Mouse (Mus musculus) E14TG2a.4 (cell line): ENCODE data around the gene Clec12a.
"Not testable (repeated sequence)": the region's sequence is repeated elsewhere in the genome, so short reads cannot be mapped to it uniquely, and the experiment has no call there.

Experiments used
- H3K27me3 ChIP-seq: 2 replicates; pipeline ENCODE4 v1.6.1; 2014; ENCODE audit warnings: low read length, control low read depth; ENCODE audit not compliant: insufficient read depth
- H3K36me3 ChIP-seq: 2 replicates; pipeline ENCODE4 v1.6.1; 2014; ENCODE audit warnings: low read length, control low read depth; ENCODE audit not compliant: insufficient read depth
- H3K4me1 ChIP-seq: replicated peaks from 2 replicates; pipeline ENCODE4 v1.6.1; 2014; ENCODE audit warnings: low read depth, low read length, control low read depth
- H3K4me3 ChIP-seq: replicated peaks from 2 replicates; pipeline ENCODE4 v1.5.1; 2014; ENCODE audit warnings: mild to moderate bottlenecking, low read length
- H3K9me3 ChIP-seq: 2 replicates; pipeline ENCODE4 v1.6.1; 2014; ENCODE audit warnings: low read length, control low read depth
- CTCF ChIP-seq: conservative IDR thresholded peaks from 2 replicates; pipeline ENCODE4 v1.5.1; 2014; ENCODE audit warnings: low read length
- NANOG ChIP-seq: IDR thresholded peaks from 2 replicates; pipeline ENCODE4 v1.6.1; 2014; ENCODE audit warnings: borderline replicate concordance, low read length, mixed read lengths
- POU5F1 ChIP-seq: IDR thresholded peaks from 2 replicates; pipeline ENCODE4 v1.6.1; 2014; ENCODE audit warnings: low read length, borderline replicate concordance

Clec12a gene

DNA sequence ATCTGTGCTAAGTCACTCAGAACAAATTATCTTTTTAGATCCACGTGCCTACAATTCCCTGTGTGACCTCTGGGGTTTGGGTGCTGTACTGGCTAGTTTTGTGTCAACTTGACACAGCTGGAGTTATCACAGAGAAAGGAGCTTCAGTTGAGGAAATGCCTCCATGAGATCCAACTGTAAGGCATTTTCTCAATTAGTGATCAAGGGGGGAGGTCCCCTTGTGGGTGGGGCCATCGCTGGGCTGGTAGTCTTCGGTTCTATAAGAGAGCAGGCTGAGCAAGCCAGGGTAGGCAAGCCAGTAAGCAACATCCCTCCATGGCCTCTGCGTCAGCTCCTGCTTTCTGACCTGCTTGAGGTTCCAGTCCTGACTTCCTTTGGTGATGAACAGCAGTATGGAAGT is at the start of gene Clec12a:
Clec12a (plus strand) TSS at position 301 of the 400 bp plus-strand sequence.
- H3K9me3 ChIP-seq, H3K27me3 ChIP-seq, H3K36me3 ChIP-seq, H3K4me1 ChIP-seq, H3K4me3 ChIP-seq: not testable (repeated sequence)

DNA sequence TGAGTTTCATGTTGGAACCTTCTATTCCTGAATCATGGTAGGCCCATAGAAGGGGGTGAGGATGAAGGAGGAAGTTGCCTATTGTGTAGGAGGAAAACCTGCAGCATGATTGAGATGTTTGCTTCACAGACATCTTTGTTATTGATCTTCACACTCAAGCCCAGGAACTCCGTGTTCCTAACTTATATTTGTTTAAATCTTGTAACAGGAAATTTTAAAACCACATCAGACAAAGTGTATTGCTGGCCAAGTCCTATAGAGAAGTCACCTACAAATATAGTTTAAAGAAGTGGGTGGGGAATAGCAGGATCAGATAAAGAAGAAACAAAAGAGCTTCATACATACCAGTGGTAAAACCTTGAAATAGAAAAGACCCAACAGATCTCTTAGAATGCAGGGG is 38.3 kb upstream of the Clec12a start:
- Histone ChIP-seq H3K27me3 (no peaks in the 10 kb centered on the region), H3K36me3 (no peaks in the 10 kb centered on the region), H3K4me1 (no peaks in the 10 kb centered on the region), H3K9me3 (no peaks in the 10 kb centered on the region), H3K4me3 (no peak overlapping the region)
- no peak for TF ChIP-seq POU5F1
- TF ChIP-seq NANOG, result no peak
- TF ChIP-seq CTCF, result no peak

DNA sequence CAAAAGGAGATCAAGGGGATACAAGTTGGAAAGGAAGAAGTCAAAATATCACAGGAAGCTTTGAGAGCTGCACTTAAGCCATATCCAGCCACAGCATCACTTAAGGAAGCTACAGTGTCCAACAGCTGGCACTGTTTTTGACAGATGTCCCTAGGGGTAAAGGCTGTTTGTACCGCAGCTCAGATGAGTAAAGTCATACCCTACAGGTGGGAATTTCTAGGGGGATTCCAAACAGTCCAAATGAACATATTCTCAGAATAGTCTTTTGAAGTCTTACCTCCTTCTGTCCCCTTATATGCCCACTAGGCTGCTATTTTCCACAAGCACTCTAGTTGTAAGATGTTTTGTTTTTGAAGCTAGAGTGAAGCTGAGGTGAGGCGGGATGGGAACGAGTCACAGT is 30.0 kb upstream of the Clec12a start:
- Histone ChIP-seq H3K36me3 (no peaks in the 10 kb centered on the region), H3K4me3 (no peak overlapping the region), H3K27me3 (no peaks in the 10 kb centered on the region), H3K4me1 (no peaks in the 10 kb centered on the region), H3K9me3 (no peaks in the 10 kb centered on the region)
- no peak for TF ChIP-seq NANOG
- no peak for TF ChIP-seq CTCF
- no peak for TF ChIP-seq POU5F1

DNA sequence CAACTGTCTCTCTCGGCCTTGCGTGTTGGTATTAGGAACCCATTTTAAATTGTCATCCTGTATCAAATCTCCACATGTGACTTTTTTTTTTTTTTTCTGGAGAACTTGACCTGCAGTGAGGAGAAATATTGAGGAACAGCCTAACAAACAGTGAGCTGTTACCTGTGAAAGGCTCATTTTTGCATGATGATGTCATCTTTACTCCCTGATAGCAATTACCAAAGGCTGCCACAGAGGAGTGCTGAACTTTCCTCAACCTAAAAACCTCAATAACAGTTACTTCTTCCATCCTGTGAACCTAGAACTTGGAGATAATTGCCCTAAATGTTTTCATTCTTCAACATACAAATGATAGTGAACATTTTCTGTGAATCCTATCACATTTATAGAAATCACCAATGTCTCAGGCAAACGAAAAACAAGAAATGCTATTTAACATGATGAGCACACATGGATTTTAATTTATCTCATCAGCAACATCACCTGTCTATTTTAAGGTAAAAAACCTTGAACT is 27.8 kb upstream of the Clec12a start:
- H3K4me1 ChIP-seq, result no peaks in the 10 kb centered on the region
- H3K9me3 ChIP-seq, result no peaks in the 10 kb centered on the region
- H3K4me3 ChIP-seq, result no peak overlapping the region
- H3K36me3 ChIP-seq, result no peaks in the 10 kb centered on the region
- TF ChIP-seq POU5F1, result no peak
- TF ChIP-seq CTCF, result no peak
- no peak for TF ChIP-seq NANOG
- no peaks in the 10 kb centered on the region for H3K27me3 ChIP-seq

DNA sequence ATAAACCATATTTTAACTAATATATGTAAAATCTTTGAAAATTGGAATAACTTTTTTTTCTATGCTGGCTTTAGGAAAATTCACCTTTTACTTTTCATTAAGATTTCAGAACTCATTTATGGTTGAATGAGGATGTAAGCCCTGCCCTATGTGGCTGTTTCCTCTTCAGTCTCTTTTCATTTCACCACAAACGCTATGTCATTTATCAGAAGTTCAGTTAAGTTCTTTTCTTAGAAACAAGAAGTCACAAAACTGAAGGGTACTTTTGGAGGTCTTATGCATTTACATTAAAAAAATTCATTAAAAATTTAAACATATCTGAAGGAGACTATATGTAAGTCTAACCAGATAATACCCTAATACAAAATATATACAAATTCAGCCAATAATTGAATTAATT is 26.8 kb upstream of the Clec12a start:
- TF ChIP-seq POU5F1, result no peak
- TF ChIP-seq NANOG, result no peak
- no peak for TF ChIP-seq CTCF
- H3K4me1 ChIP-seq, result no peaks in the 10 kb centered on the region
- no peaks in the 10 kb centered on the region for H3K27me3 ChIP-seq
- no peak overlapping the region for H3K4me3 ChIP-seq
- H3K36me3 ChIP-seq, result no peaks in the 10 kb centered on the region
- H3K9me3 ChIP-seq, result no peaks in the 10 kb centered on the region

DNA sequence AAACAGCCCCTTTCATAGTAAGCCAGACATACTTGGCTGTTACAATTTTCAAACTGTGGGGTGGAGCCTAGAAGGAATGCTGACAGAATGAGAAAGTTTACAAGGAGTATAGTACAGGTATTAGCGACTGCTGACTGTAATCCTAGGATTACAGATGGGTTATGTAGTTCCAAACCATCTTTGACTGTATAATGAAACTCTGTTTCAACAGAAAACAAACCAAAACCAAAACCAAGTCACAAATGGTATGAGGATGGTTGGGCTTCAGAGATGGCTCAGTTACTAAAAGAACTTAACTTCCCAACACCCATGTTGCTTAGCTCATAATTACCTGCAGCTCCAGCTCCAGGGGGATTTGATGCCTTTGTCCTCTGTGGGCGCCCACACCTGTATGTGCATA is 26.0 kb upstream of the Clec12a start:
- Histone ChIP-seq H3K27me3 (no peaks in the 10 kb centered on the region), H3K9me3 (no peaks in the 10 kb centered on the region), H3K4me1 (no peaks in the 10 kb centered on the region), H3K36me3 (no peaks in the 10 kb centered on the region), H3K4me3 (no peak overlapping the region)
- TF ChIP-seq NANOG (no peak), CTCF (no peak), POU5F1 (no peak)

DNA sequence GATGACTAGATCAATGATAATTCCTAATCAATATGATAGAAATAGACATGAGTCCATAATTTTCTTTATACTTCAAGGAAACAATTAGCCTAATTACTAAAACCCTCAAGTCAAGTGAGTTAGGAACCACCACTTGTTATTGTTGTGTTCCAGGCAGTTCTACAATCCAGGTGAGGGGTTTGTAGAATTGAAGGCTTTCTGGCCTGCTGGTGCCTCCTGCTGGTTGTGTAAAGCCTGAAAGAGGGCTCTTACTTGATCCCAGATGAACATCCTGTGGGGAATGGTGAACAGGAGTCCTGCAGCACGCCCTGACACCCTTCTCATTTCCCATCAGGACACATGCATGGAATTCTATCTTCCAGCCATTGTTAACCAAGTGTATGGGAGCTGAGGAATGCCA is 24.1 kb upstream of the Clec12a start:
- TF ChIP-seq CTCF (no peak), POU5F1 (no peak), NANOG (no peak)
- H3K9me3 ChIP-seq, result no peaks in the 10 kb centered on the region
- H3K36me3 ChIP-seq, result no peaks in the 10 kb centered on the region

DNA sequence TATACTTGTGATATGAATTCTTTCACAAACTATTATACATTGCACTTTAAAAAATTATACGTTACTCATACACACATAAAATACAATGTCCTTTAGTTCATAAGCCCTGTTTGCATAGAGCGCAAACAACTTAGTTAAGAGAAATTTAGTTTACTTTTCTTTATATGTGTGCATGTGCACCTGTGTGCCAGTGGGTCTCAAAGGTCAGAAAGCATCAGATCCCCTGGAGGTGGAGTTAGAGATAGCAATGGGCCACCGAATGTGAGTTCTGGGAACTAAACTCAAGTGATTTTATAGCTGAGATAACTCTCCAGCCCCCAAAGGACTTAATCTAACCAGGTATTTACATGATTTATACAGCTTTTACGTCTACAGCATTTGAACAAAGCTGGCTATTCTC is 23.2 kb upstream of the Clec12a start:
- Histone ChIP-seq H3K4me1 (no peaks in the 10 kb centered on the region), H3K4me3 (no peak overlapping the region)

More for the DNA sequence above, 24.1 kb upstream of the Clec12a start:
- Histone ChIP-seq H3K4me1 (no peaks in the 10 kb centered on the region), H3K4me3 (no peak overlapping the region), H3K27me3 (no peaks in the 10 kb centered on the region)

DNA sequence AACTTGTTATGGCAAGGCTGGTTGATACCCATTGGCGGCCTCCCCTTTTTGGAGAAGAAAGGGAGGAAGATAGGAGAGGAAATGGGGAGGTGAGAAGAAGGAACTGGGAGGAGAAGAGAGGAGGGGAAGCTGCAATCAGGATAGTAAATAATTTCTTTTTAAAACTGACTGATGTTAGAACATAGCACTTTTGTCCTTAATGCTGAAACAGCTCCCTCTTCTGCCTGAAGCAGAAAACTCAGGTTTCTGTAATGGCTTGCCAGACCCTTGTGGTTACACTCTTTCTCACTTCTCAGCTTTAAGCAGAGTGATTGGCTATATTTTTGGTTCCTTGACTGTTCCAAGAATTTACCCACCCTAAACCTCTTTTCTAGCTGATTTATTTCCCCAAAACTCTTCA is 16.5 kb upstream of the Clec12a start:
- H3K36me3 ChIP-seq, result no peaks in the 10 kb centered on the region
- H3K4me1 ChIP-seq, result no peaks in the 10 kb centered on the region
- no peak for TF ChIP-seq POU5F1
- TF ChIP-seq CTCF, result no peak
- no peak for TF ChIP-seq NANOG
- no peaks in the 10 kb centered on the region for H3K9me3 ChIP-seq
- no peak overlapping the region for H3K4me3 ChIP-seq
- no peaks in the 10 kb centered on the region for H3K27me3 ChIP-seq

More for the DNA sequence above, 23.2 kb upstream of the Clec12a start:
- TF ChIP-seq NANOG, result no peak
- no peaks in the 10 kb centered on the region for H3K36me3 ChIP-seq
- no peaks in the 10 kb centered on the region for H3K9me3 ChIP-seq
- H3K27me3 ChIP-seq, result no peaks in the 10 kb centered on the region
